Comparison of ENCODE assay signal across 8 mouse cellular contexts in genomic region chr9:47529182-47529581, GRCm38 (mm10). TPM values are rescaled to one million over a fixed set of nuclear protein-coding genes. Genes with fewer than 3 reads are reported as not detected.
DNase-seq lines count a peak whose midpoint lies in the region; ATAC-seq and TF ChIP-seq lines count a peak whose summit lies in the region.

No protein-coding gene starts in this region.

- no peaks in the 10 kb centered on the region for H3K36me3 ChIP-seq in heart, embryonic 10.5 days
- H3K36me3 ChIP-seq in ES-E14 (ENCODE audit: control insufficient read depth, insufficient read depth, low read length, poor library complexity, severe bottlenecking), result no peaks in the 10 kb centered on the region
- H3K36me3 ChIP-seq in forebrain, postnatal 0 days (ENCODE audit: insufficient read depth), result no peaks in the 10 kb centered on the region
- H3K36me3 ChIP-seq in liver, embryonic 16.5 days (ENCODE audit: control insufficient read depth, insufficient read depth), result no peaks in the 10 kb centered on the region

- TF ChIP-seq CTCF in forebrain, postnatal 0 days (IDR thresholded peaks at IDR 0.05; ENCODE audit: low read depth), result no peak

- 0 out of 2 replicates have a peak, but pooled peaks cover 5% of the 10 kb centered on the region for H3K27me3 ChIP-seq in heart, embryonic 10.5 days (ENCODE audit: insufficient read depth, poor library complexity, severe bottlenecking)
- no peaks in the 10 kb centered on the region for H3K27me3 ChIP-seq in forebrain, postnatal 0 days (ENCODE audit: insufficient read depth, low read length)
- peaks cover 48% of the 10 kb centered on the region for H3K27me3 ChIP-seq in liver, embryonic 16.5 days (ENCODE audit: control insufficient read depth, insufficient read depth, low read depth, low read length)

- in situ Hi-C loops in ES-E14 (cut with MboI; ENCODE audit: low sequenced_read_pairs in 2 of 2, unreplicated experiment in 2 of 2), result no loop called here

- no peak for DNase-seq in heart, embryonic 10.5 days (ENCODE audit: low spot score)
- DNase-seq in heart, adult 11 months, result no peak
- DNase-seq in ES-E14 (ENCODE audit: low read depth, low spot score), result no peak
- no peak for DNase-seq in forebrain, postnatal 0 days
- no peak for DNase-seq in right cerebral cortex, adult 18-20 months
- no peak for DNase-seq in adipocyte (ENCODE audit: low spot score)
- DNase-seq in urinary bladder, postnatal 14 days (ENCODE audit: low spot score), result no peak

- WGBS in heart, embryonic 10.5 days, result 1% methylated on average over 11 of the region's 11 CpGs
- 3% methylated on average over 11 of the region's 11 CpGs for WGBS in forebrain, postnatal 0 days
- WGBS in liver, embryonic 16.5 days (ENCODE audit: insufficient replicate concordance), result 3% methylated on average over 11 of the region's 11 CpGs

- peak overlapping the region; percentile 56 for H3K4me2 ChIP-seq in forebrain, postnatal 0 days (ENCODE audit: low read depth)
- peak overlapping the region; percentile 65 for H3K4me2 ChIP-seq in liver, embryonic 16.5 days (ENCODE audit: low read depth, low read length)

- ATAC-seq in forebrain, postnatal 0 days, result no peak
- no peak for ATAC-seq in liver, embryonic 16.5 days (ENCODE audit: low read depth)

- peak overlapping the region; percentile 92 for H3K27ac ChIP-seq in heart, embryonic 10.5 days
- H3K27ac ChIP-seq in ES-E14 (ENCODE audit: insufficient read depth, low read depth, low read length, poor library complexity, severe bottlenecking), result no peak overlapping the region
- H3K27ac ChIP-seq in forebrain, postnatal 0 days (ENCODE audit: low read depth, low read length), result peak overlapping the region; percentile 92; the same call in 1 of the 2 replicates
- H3K27ac ChIP-seq in liver, embryonic 16.5 days (ENCODE audit: low read length), result no peak overlapping the region

- H3K4me3 ChIP-seq in heart, embryonic 10.5 days, result peak overlapping the region; percentile 83
- H3K4me3 ChIP-seq in ES-E14 (ENCODE audit: insufficient read depth in 1 of 2, low read depth in 1 of 2, low read length in 2 of 2, poor library complexity in 1 of 2, severe bottlenecking in 1 of 2), result peak overlapping the region; percentile 80 to 96
- peak overlapping the region; percentile 93 for H3K4me3 ChIP-seq in forebrain, postnatal 0 days (ENCODE audit: low read depth, low read length)
- peak overlapping the region; percentile 63 for H3K4me3 ChIP-seq in liver, embryonic 16.5 days (ENCODE audit: low read depth, low read length)

- H3K9me3 ChIP-seq in heart, embryonic 10.5 days, result no peaks in the 10 kb centered on the region
- H3K9me3 ChIP-seq in ES-E14 (ENCODE audit: control insufficient read depth, insufficient read depth, low read depth, low read length), result no peaks in the 10 kb centered on the region
- no peaks in the 10 kb centered on the region for H3K9me3 ChIP-seq in forebrain, postnatal 0 days (ENCODE audit: low read length)
- H3K9me3 ChIP-seq in liver, embryonic 16.5 days (replicated peaks; ENCODE audit: control insufficient read depth, low read length), result no peaks in the 10 kb centered on the region

- H3K9ac ChIP-seq in ES-E14 (ENCODE audit: insufficient read depth, low read depth, low read length, poor library complexity, severe bottlenecking), result peak overlapping the region; percentile 52; the same call in 1 of the 2 replicates
- H3K9ac ChIP-seq in forebrain, postnatal 0 days, result peak overlapping the region; percentile 91
- no peak overlapping the region for H3K9ac ChIP-seq in liver, embryonic 16.5 days (ENCODE audit: low read depth, low read length)

- peaks cover 31% of the 10 kb centered on the region for H3K4me1 ChIP-seq in heart, embryonic 10.5 days
- H3K4me1 ChIP-seq in ES-E14 (ENCODE audit: control insufficient read depth in 2 of 2, insufficient read depth in 2 of 2, low read length in 2 of 2, poor library complexity in 1 of 2), result peaks cover 4 to 9% of the 10 kb centered on the region in 2 experiments
- H3K4me1 ChIP-seq in forebrain, postnatal 0 days (ENCODE audit: insufficient read depth), result no peaks in the 10 kb centered on the region
- H3K4me1 ChIP-seq in liver, embryonic 16.5 days (ENCODE audit: control insufficient read depth, low read depth, low read length), result no peaks in the 10 kb centered on the region; the same call in 1 of the 2 replicates

TF ChIP-seq in ES-E14, 5 proteins besides CTCF, POLR2A, EP300 and RAD21:
- TF ChIP-seq ZC3H11A (IDR thresholded peaks at IDR 0.05; ENCODE audit: borderline replicate concordance, low read depth, low read length) (no peak), HCFC1 (IDR thresholded peaks at IDR 0.05; ENCODE audit: borderline replicate concordance, insufficient read depth, low read length) (no peak), CHD2 (IDR thresholded peaks at IDR 0.05; ENCODE audit: low read depth, low read length) (no peak), ZNF384 (IDR thresholded peaks at IDR 0.05; ENCODE audit: low read depth, low read length) (no peak; the same call in 1 of the 2 replicates), MAFK (IDR thresholded peaks at IDR 0.05; ENCODE audit: insufficient read depth, low read depth, low read length) (no peak)

RNA-seq across cellular contexts. Expression of gene Cadm1, which starts 0.8 kb away (rescaled TPM):
- polyA plus RNA-seq in heart, embryonic 10.5 days (2016; fragmentation: Nextera tagmentation; extraction: Ambion mirVana), result 44.7 and 68.4 TPM in 2 replicates
- 78.7 and 121 TPM in 2 replicates for total RNA-seq in ES-E14 (2012; rRNA removed)
- total RNA-seq in forebrain, postnatal 0 days (2014; rRNA removed), result 223 and 289 TPM in 2 replicates
- polyA plus RNA-seq in forebrain, postnatal 0 days (2015; fragmentation: Nextera tagmentation; extraction: Ambion mirVana), result 272 and 381 TPM in 2 replicates
- 8.3 TPM in 2 replicates for polyA plus RNA-seq in liver, embryonic 16.5 days (2015; fragmentation: Nextera tagmentation; extraction: Ambion mirVana)

Comparison
In these comparisons a context has a peak if more than half of its experiments do, and no peak if none do; other contexts are left out.
1. H3K27ac ChIP-seq: peak in heart, embryonic 10.5 days (single experiment) and forebrain, postnatal 0 days (single experiment); none in ES-E14 (single experiment) and liver, embryonic 16.5 days (single experiment).
2. Peak in every context shown above with its lines, with median percentiles within 50 percentile points of each other: H3K4me3 ChIP-seq.